Mouse (Mus musculus) CH12.LX (cell line): ENCODE results near the gene She. TPM values are rescaled to one million over a fixed set of nuclear protein-coding genes. Genes with fewer than 3 reads are reported as not detected.

Source experiments
- DNase-seq: peaks from one replicate; pipeline ENCODE4 v3.0.0-alpha.2; 2013; ENCODE audit errors: extremely low read depth
- H3K27ac ChIP-seq: 2 replicates; pipeline ENCODE4 v1.5.1; 2012; ENCODE audit warnings: low read depth, mild to moderate bottlenecking, control low read depth, moderate library complexity; ENCODE audit not compliant: insufficient read depth
- H3K27me3 ChIP-seq: replicated peaks from 2 replicates; pipeline ENCODE3; 2012; ENCODE audit warnings: inconsistent platforms
- H3K36me3 ChIP-seq, 2 experiments: replicated peaks in 1 of 2; 2 replicates each; pipeline versions ENCODE3 to v1.6.1; 2012; ENCODE audit warnings: inconsistent platforms in 1 of 2, low read length in 1 of 2, mild to moderate bottlenecking in 1 of 2, mixed read lengths in 1 of 2, moderate library complexity in 1 of 2; ENCODE audit not compliant: control insufficient read depth in 1 of 2, insufficient read depth in 1 of 2
- H3K4me1 ChIP-seq, 2 experiments: 2 replicates each; pipeline ENCODE4 v1.6.1; 2012; ENCODE audit warnings: inconsistent platforms in 1 of 2, moderate library complexity in 1 of 2; ENCODE audit not compliant: insufficient read depth in 2 of 2, control insufficient read depth in 1 of 2
- H3K4me2 ChIP-seq: 2 replicates; pipeline ENCODE4 v1.6.1; 2012; ENCODE audit warnings: low read depth, mild to moderate bottlenecking, control low read depth; ENCODE audit not compliant: poor library complexity, insufficient read depth, severe bottlenecking
- H3K4me3 ChIP-seq, 3 experiments: fragments of 150-350 bp in 1 of 3; sonication (generic) in 1 of 3; replicated peaks in 1 of 3; 2 replicates each; pipeline versions ENCODE3 to v1.5.1; 2011 to 2012; ENCODE audit warnings: low read depth in 2 of 3, low read length in 2 of 3, mild to moderate bottlenecking in 2 of 3, moderate library complexity in 2 of 3, control low read depth in 1 of 3, improper control_type of control experiment in 1 of 3, inconsistent platforms in 1 of 3, mixed read lengths in 1 of 3; ENCODE audit not compliant: poor library complexity in 1 of 3
- H3K79me2 ChIP-seq: replicated peaks from 2 replicates; pipeline ENCODE4 v1.6.1; 2012; ENCODE audit warnings: mild to moderate bottlenecking, moderate library complexity; ENCODE audit not compliant: control insufficient read depth, poor library complexity, insufficient read depth, severe bottlenecking; ENCODE audit errors: extremely low read depth
- H3K9ac ChIP-seq: 2 replicates; pipeline ENCODE4 v1.6.1; 2012; ENCODE audit warnings: low read depth, mild to moderate bottlenecking, control low read depth, moderate library complexity; ENCODE audit not compliant: insufficient read depth
- H3K9me3 ChIP-seq: replicated peaks from 2 replicates; pipeline ENCODE3; 2012; ENCODE audit warnings: low read length, inconsistent platforms, mixed read lengths
- BHLHE40 ChIP-seq: IDR thresholded peaks from 2 replicates; pipeline ENCODE4 v1.6.1; 2011; ENCODE audit warnings: mild to moderate bottlenecking, low read depth, low read length, improper control_type of control experiment
- CHD1 ChIP-seq: IDR thresholded peaks from 2 replicates; pipeline ENCODE4 v1.6.1; 2012; ENCODE audit warnings: low read depth, low read length, improper control_type of control experiment, inconsistent platforms
- CTCF ChIP-seq, 2 experiments: IDR thresholded peaks in 1 of 2; conservative IDR thresholded peaks in 1 of 2; 2 replicates each; pipeline ENCODE4 v1.5.1; 2011 to 2012; ENCODE audit warnings: low read depth in 2 of 2, low read length in 2 of 2, improper control_type of control experiment in 1 of 2, inconsistent platforms in 1 of 2, mild to moderate bottlenecking in 1 of 2, moderate library complexity in 1 of 2
- EP300 ChIP-seq: IDR thresholded peaks from 2 replicates; pipeline ENCODE4 v1.6.1; 2011; ENCODE audit warnings: low read length, improper control_type of control experiment
- ETS1 ChIP-seq: conservative IDR thresholded peaks from 2 replicates; pipeline ENCODE4 v1.6.1; 2012; ENCODE audit warnings: low read depth, mild to moderate bottlenecking, inconsistent platforms, low read length, improper control_type of control experiment, moderate library complexity
- IRF4 ChIP-seq: IDR thresholded peaks from 2 replicates; pipeline ENCODE4 v1.6.1; 2014; ENCODE audit warnings: low read depth, mild to moderate bottlenecking, inconsistent platforms, low read length, improper control_type of control experiment
- JUN ChIP-seq: IDR thresholded peaks from 2 replicates; pipeline ENCODE4 v1.6.1; 2011; ENCODE audit warnings: low read depth, mild to moderate bottlenecking, low read length, improper control_type of control experiment, moderate library complexity; ENCODE audit not compliant: insufficient read depth
- JUND ChIP-seq: conservative IDR thresholded peaks from 2 replicates; pipeline ENCODE4 v1.6.1; 2011; ENCODE audit warnings: low read depth, low read length, improper control_type of control experiment
- KAT2A ChIP-seq: IDR thresholded peaks from 2 replicates; pipeline ENCODE4 v1.6.1; 2012; ENCODE audit warnings: low read length, improper control_type of control experiment, inconsistent platforms; ENCODE audit not compliant: insufficient replicate concordance
- MAFK ChIP-seq: IDR thresholded peaks from 2 replicates; pipeline ENCODE4 v1.6.1; 2011; ENCODE audit warnings: low read length, improper control_type of control experiment; ENCODE audit not compliant: insufficient replicate concordance
- MAX ChIP-seq: IDR thresholded peaks from 2 replicates; pipeline ENCODE4 v1.6.1; 2011; ENCODE audit warnings: low read length, improper control_type of control experiment
- MAZ ChIP-seq: IDR thresholded peaks from 2 replicates; pipeline ENCODE4 v1.6.1; 2012; ENCODE audit warnings: low read depth, mild to moderate bottlenecking, inconsistent platforms, low read length, improper control_type of control experiment, moderate library complexity
- MYC ChIP-seq: IDR thresholded peaks from 2 replicates; pipeline ENCODE4 v1.6.1; 2011; ENCODE audit warnings: low read depth, mild to moderate bottlenecking, improper control_type of control experiment, low read length
- NELFE ChIP-seq: IDR thresholded peaks from 2 replicates; pipeline ENCODE4 v1.6.1; 2011; ENCODE audit warnings: low read depth, low read length, improper control_type of control experiment
- NRF1 ChIP-seq: IDR thresholded peaks from 2 replicates; pipeline ENCODE4 v1.6.1; 2014; ENCODE audit warnings: low read depth, mild to moderate bottlenecking, inconsistent platforms, low read length, improper control_type of control experiment, moderate library complexity
- POLR2AphosphoS2 ChIP-seq: IDR thresholded peaks from 2 replicates; pipeline ENCODE4 v1.6.1; 2011; ENCODE audit warnings: low read depth, low read length, improper control_type of control experiment
- RCOR1 ChIP-seq: conservative IDR thresholded peaks from 2 replicates; pipeline ENCODE4 v1.6.1; 2012; ENCODE audit warnings: low read depth, mild to moderate bottlenecking, inconsistent platforms, low read length, improper control_type of control experiment
- SIN3A ChIP-seq: IDR thresholded peaks from 2 replicates; pipeline ENCODE4 v1.6.1; 2012; ENCODE audit warnings: low read length, improper control_type of control experiment, inconsistent platforms
- SMC3 ChIP-seq: IDR thresholded peaks from 2 replicates; pipeline ENCODE4 v1.6.1; 2011; ENCODE audit warnings: low read depth, low read length, improper control_type of control experiment
- TBP ChIP-seq: conservative IDR thresholded peaks from 2 replicates; pipeline ENCODE4 v1.6.1; 2011; ENCODE audit warnings: low read depth, low read length, improper control_type of control experiment
- USF1 ChIP-seq: IDR thresholded peaks from 2 replicates; pipeline ENCODE4 v1.6.1; 2014; ENCODE audit warnings: low read depth, mild to moderate bottlenecking, inconsistent platforms, low read length, improper control_type of control experiment
- USF2 ChIP-seq: conservative IDR thresholded peaks from 2 replicates; pipeline ENCODE4 v1.6.1; 2011; ENCODE audit warnings: low read depth, low read length, improper control_type of control experiment
- ZC3H11A ChIP-seq: IDR thresholded peaks from 2 replicates; pipeline ENCODE4 v1.6.1; 2012; ENCODE audit warnings: low read depth, mild to moderate bottlenecking, inconsistent platforms, low read length, improper control_type of control experiment
- ZNF384 ChIP-seq: IDR thresholded peaks from 2 replicates; pipeline ENCODE4 v1.6.1; 2012; ENCODE audit warnings: low read depth, low read length, improper control_type of control experiment, inconsistent platforms
- dilution Hi-C: fragments of 300-500 bp; cut with MboI; formaldehyde crosslinking; loops from 2 replicates; pipeline ENCODE4 v1.14.3; 2020; ENCODE audit warnings: low sequenced_read_pairs; ENCODE audit not compliant: extremely low pct_unique_long_range_greater_than_20kb, extremely low pct_ligation_motif_present
- in situ Hi-C: fragments of 300-500 bp; cut with MboI; formaldehyde crosslinking; loops from 3 replicates; pipeline ENCODE4 v1.14.3; 2019; ENCODE audit warnings: low sequenced_read_pairs, low pct_ligation_motif_present, low pct_unique_long_range_greater_than_20kb, mixed read lengths
- polyA plus RNA-seq: library from polyadenylated mRNA; unstranded; fragments of >175 nt; gene quantifications from 2 replicates; pipeline ENCODE4 v1.2.1, GENCODE M21; 2012; ENCODE audit warnings: low read depth; ENCODE audit not compliant: insufficient read length
- total RNA-seq, 2 experiments: library from RNA; depleted of rRNA; stranded (reverse); fragments of 300-350 nt in 1 of 2; fragments of >200 nt in 1 of 2; gene quantifications; 2 replicates each; pipeline ENCODE4 v1.2.3; 2012 to 2014

The She gene
- total and polyA plus RNA-seq, 3 experiments = not detected

DNA sequence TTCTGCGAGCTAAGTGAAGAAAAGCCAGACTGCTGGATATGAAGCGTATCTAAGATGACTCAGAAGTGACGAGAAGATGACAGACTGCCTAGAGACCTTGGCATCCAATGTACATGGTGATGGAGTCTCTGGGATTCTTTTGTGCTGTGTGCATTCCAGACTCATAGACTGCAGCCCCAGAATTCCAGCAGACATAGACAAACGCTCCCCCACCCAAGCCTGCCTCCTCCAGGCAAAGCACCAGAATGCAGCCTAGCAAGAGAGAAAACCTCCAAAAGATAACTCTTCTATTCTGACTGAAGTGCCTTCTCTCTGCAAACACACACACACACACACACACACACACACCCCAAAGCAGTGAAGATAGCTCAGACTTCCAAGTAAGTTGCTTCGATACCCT is 35.4 kb upstream of the She start:
- H3K4me1 ChIP-seq = peaks cover 4 to 26% of the 10 kb centered on the region in 2 experiments
- H3K36me3 ChIP-seq = no peaks in the 10 kb centered on the region
- in situ Hi-C loops = loop anchor here (10.0 to 25.0 kb wide), 2 partner anchors 167 to 279 kb away; partner anchors contain the start of genes Atp8b2 and Tpm3
- no peak overlapping the region for H3K27ac ChIP-seq
- H3K4me2 ChIP-seq = peak overlapping the region; percentile 5; the same call in 1 of the 2 replicates
- no peaks in the 10 kb centered on the region for H3K79me2 ChIP-seq
- no peak for DNase-seq
- H3K4me3 ChIP-seq = no peak overlapping the region
- dilution Hi-C loops = no loop called here
- no peaks in the 10 kb centered on the region for H3K27me3 ChIP-seq
- H3K9me3 ChIP-seq = peaks cover 2% of the 10 kb centered on the region
- TF ChIP-seq EP300 = no peak
- 0 out of 2 replicates have a peak, but pooled peaks have one; percentile 14 for TF ChIP-seq SMC3
- peak in 1 of 2 experiments; percentile 50; a peak in 2 of 4 replicates for TF ChIP-seq CTCF (conservative IDR thresholded peaks at IDR 0.05 in 1 of 2, IDR thresholded peaks at IDR 0.05 in 1 of 2; ENCODE audit: low read depth in 2 of 2, low read length in 2 of 2)
- H3K9ac ChIP-seq = no peak overlapping the region

DNA sequence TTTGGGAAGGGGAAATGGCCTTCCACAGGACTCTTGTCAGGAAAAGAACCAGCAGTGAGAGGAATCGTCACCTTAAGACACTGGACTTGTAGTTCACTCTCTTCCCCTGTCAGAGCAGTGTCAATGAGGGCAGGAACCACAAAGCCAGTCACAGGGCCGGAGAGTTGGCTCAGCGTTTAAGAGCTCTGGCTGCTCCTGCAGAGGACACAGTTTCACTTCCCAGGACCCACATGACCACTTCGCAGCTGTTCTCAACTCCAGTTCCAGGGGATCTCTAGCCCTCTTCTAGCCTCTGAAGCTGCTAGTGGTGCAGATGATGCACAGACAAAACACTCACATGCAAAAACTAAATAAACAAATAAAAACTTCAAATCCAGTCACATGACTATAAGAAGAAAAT is 34.8 kb upstream of the She start:
- peaks cover 2% of the 10 kb centered on the region for H3K9me3 ChIP-seq
- H3K9ac ChIP-seq = no peak overlapping the region
- dilution Hi-C loops = no loop called here
- H3K36me3 ChIP-seq = no peaks in the 10 kb centered on the region
- TF ChIP-seq NELFE = no peak
- no peak for TF ChIP-seq TBP
- peak; percentile 60; the same call in 1 of the 2 replicates for TF ChIP-seq IRF4
- no peak for TF ChIP-seq KAT2A
- no peak for TF ChIP-seq ZC3H11A
- no peak for TF ChIP-seq MAX
- no peak for TF ChIP-seq JUN
- TF ChIP-seq BHLHE40 = no peak
- TF ChIP-seq POLR2AphosphoS2 = no peak
- no peak for TF ChIP-seq SIN3A
- no peak for TF ChIP-seq MAZ
- no peak for TF ChIP-seq MYC
- TF ChIP-seq CHD1 = no peak
- peak; percentile 23; the same call in 1 of the 2 replicates for TF ChIP-seq USF1
- peak; percentile 38; the same call in 1 of the 2 replicates for TF ChIP-seq EP300
- no peak for TF ChIP-seq MAFK
- 0 out of 2 replicates have a peak, but pooled peaks have one; percentile 7 for TF ChIP-seq USF2
- no peak for TF ChIP-seq NRF1
- TF ChIP-seq JUND = no peak
- no peak for TF ChIP-seq RCOR1
- TF ChIP-seq ZNF384 = no peak
- peak; percentile 20; the same call in 1 of the 2 replicates for TF ChIP-seq ETS1
- DNase-seq = peak; percentile 63
- H3K4me1 ChIP-seq = peaks cover 6 to 29% of the 10 kb centered on the region in 2 experiments
- H3K4me3 ChIP-seq = no peak overlapping the region
- no peaks in the 10 kb centered on the region for H3K79me2 ChIP-seq
- H3K4me2 ChIP-seq = peak overlapping the region; percentile 5; the same call in 1 of the 2 replicates
- no peaks in the 10 kb centered on the region for H3K27me3 ChIP-seq
- in situ Hi-C loops = loop anchor here (10.0 to 25.0 kb wide), 2 partner anchors 166 to 278 kb away; partner anchors contain the start of genes Atp8b2 and Tpm3
- no peak overlapping the region for H3K27ac ChIP-seq
